Mouse (Mus musculus): ENCODE measurements around the gene Bhlhe41.

The Bhlhe41 gene

DNA sequence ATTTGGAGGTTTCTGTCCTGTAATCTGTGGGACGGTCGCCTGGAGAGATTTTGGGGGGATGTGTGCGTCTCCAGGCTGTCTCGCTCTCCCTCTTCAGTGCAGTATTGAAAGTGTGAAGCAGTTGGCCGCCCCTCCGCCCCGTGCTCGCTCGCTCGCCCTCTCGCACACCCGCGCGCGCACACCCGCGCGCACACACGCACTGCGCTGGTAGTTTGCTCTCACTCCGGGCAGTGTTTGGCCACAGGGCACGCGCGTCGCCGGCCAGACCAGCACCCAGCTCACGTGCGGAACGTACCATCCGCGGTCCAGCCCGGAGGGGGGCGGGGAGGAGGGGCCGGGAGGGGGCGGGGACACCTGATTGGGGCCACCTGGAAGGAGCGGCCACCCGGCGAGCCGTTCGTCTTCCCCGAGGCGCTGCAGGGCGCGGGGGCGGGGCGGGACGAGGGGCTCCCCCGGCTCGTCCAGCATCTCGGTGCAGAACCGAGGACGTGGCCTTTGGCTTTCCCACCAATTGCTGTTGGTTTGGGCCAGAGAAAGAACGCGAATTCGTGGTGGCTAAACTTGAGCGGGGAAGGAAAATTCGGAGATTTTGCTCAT, at the start of gene Bhlhe41:
Bhlhe41 (minus strand) TSS at position 270 of the 597 bp plus-strand sequence.
- DNase-seq: peak; percentile 84 to 85

DNA sequence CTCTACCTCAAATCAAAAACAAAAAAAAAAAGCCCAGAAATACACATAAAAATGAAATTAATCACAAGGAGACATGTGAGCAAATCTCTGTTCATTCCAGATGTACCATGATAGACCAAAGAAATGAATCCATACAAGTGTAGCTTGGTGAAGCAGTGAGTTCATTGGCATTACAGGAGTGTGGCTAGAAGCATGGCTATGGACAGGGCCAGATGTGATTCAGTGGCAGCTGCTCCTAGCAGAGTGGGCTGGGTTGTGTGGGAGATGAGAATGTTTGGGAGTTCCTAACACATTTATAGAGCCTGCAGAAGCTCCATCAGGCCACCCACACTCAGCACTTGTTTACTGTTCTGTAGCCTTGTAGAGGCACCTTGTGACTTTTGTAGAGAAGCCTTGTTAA, 46.9 kb upstream of the Bhlhe41 start:
- DNase-seq: no peak

DNA sequence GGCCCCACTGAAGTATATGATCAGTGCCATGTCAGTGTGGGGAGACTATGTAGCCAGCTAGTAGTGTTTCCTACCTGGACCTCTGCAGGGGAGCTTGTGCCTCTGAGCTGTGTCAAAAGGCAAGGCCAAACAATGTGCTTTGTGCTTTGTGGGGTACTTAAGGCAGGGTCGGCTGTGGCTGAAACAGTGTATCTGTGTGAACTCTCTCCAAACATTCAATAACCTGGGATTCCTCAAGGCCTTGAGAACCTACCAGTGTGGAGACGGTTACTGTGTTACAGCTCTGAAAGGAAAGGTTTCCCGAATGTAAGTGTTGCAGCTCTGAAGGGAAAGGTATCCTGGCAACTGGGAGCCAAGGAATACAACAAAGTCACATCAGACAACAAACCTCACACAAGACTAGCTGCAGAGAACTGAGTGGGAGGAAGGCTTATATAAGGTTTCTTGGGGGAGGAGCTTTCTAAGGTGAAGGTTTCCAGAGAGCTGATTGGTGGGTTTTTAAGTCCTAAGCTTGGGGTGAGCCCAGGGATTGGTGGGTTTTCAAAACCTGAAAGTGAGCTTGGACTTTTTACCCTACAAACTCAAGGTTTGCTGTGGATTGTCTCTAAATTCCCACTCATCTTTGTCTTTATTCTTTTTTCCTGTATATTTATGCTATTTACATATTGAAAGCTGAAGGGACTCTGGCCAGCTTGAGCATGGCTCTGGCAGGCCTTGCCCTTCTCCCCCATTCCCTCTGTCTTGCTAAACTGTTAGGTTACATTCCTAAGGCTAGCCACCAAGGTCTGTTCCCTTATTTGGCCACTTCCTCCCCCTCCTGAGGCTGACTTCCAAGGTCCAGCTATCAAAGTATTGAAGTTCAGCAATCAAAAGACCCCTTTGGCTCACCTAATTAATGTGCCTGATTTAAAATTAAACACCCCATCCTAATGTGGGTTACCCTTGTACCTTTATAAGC, 45.4 kb upstream of the Bhlhe41 start:
- no peak for DNase-seq

DNA sequence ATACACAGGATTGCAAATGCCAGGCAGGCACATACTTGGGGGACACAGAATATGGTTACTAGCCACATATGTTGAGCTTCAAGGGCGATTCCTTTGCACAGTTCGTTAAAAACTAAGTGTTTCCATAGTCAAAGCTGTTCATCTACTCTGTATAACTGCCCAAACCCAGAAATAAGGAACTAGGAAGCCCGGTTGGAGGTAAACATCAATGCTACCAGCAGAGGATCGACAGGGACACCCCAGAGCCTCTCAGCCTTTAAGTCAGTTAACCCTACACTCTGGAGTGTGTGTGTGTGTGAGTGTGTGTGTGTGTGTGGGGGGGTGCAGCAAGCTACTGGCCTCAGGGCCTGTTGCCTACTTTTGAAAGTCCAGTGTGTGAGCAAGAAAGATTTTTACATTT, 44.6 kb upstream of the Bhlhe41 start:
- DNase-seq: no peak

DNA sequence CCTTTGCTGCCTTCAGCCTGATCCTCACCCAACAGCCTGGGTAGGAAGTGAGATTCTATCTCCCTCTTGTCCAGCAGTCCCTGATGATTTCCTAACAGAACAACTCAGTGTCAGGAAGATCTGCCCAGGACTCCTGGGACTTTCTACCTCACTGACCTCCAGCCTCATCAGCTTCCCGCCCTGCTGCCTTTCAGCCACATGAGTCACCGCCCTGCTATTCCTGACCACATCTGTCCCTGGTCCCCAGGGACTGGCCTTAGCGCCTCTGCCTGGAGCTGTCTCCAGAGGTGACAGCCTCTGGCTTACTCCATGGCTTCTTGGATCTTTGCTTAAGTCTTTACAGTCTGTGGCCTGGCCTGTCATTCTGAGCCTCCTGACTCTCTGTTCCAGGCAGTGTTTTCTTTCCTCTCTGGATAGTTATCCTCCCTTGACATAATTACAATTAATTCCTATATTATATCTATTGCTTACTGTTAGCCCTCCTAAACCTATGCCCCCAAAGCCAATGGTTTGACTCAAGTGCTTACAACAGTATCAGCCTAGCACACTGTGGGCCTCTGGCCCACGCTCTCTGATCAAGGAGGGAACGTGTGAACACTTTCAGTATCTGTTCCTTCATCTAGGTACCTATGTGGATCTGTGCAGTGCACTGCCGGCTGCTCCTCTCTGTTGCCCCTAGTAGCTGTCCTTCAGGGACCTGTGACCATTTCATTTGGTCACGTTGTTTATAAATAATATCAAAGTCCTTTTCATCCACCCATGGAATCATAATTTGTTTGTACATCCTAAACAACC, 40.9 kb upstream of the Bhlhe41 start:
- no peak for DNase-seq

DNA sequence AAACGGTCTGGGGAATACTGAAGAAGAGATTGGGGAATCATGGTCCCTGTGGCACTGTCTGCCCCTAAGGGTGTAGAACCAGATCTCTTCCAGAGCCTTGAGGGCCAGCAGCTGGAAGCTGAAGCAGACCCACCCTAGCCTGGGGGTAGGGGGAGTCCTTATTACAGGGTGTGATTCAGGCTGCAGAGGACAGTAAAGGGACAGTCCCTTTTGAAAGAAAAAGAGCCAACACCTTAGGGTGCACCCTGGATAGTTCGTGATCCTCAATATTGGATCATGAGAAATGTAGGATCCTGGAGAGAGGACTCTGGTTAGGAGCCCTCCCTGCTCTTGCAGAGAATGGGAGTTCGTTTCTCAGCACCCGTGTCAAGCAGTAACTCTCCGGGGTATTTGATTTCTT, 39.3 kb upstream of the Bhlhe41 start:
- no peak for DNase-seq

DNA sequence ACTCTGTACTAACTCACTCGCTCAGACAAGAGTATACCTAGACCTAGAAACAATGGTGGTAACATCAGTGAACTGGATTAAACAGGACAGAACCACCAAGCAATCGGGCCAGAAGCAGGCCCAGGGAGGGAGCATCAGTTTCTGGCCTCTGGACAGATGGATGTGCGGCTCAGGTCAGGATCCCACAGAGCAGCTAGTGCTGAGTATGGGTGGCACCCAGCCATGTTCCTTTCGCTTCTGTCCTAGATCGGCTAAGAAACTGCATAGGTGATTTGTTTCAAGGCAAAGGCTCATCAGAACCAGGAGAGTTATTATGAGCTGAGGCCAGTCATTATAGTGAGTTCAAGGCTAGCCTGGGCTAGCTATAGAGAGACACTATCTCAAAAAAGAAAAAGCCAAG, 38.8 kb upstream of the Bhlhe41 start:
- no peak for DNase-seq

DNA sequence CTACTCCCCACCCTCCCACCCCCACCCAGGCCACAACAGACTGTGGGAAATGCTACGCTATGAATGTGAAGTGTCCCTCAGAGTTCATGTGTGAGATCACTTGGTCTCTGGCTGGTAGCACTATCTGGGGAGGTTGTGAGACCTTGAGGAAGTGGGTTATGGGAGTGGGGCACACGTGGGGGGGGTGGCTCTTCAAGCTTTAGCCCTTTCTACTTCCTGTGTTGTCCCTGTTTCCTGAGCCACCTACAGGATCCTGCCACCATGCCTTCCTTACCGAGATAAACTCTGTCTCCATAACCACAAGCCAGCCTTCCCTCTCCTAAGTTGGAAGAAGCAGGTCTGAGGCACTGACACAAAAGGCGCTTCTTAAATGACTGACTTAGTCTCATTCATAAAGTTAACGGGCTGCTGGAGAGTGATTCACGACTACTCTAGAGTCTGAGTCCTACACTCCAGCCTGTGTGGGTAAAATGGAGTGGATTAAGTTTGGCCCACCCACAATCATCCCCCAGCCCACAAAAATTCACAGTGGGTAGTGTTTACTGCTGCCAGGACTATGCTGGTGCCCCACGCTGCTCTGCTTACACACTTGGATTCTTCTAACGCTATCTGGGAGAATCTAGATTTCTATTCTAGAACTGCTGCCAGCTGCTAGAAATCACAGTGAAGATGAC, 29.4 kb upstream of the Bhlhe41 start:
- no peak for DNase-seq

DNA sequence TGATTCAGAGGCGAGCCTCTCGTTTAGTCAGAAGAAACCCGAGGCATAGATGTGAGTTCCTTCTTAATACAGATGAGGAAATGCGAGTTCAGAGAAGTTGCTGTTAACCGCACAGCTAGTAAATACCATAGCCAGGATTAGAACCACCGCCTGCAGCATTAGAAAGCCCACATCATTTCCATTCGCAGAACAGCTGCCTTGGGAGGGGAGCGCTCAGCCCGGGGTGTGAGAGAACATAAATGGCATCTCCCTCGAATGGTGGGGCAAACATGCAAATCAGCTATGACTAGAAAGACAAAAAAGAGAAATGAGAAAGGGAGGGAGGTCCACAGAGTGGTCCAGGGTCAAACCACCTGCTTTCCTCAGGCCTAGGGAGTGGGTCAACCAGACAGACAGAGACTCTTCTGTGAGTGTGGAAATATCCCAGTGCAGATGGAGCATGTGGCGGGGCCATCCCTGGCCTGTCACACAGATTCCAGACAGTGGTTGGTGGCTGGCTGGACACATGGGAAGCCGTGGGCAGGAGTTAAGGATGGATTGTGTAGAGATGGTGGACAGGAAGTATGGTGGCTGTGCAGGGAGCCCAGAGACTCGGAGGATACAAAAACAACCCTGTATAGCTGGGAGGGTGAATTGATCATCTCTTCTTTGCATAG, 28.1 kb upstream of the Bhlhe41 start:
- DNase-seq: peak in 1 of 2 experiments; percentile 15

DNA sequence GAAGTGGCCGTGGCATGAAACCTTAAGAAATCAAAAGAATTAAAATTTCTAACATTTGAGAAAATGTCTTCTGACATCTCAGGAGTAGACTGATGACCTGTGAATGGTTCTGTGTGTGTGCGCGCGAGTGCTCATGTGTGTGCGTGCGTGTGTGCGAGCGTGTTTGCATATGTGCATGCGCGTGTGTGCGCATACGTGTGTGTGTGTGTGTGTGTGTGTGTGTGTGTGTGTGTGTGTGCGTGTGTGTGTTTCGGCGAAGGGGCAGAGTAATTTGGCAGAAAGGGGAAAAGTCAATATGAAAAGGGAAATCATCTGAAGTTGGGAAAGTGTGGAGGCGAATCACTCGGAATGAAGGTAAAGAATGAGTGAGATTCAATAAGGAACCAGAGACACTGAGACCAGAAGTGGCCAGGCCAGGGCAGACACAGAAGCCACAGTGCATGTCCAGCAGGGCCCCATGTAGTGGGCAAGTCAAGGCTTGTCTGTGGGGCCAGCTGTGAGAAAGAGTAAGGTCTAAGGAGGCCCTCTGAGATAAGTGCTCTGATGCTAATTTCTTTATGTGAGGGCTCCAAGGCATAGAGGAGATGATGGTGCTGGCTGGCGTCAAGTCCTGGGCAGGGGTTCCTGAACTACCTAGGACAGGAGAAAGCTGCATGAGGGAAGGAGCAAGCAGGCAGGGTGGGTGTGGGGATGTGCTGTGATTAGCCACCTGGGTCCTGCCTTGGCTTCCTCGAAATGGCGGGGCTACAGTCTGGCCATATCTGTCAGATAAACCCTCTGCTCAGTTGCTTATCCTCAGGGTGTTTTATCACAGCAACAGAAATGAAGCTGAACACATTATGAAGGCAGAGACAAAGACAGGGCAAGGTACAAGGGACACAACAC, 27.3 kb upstream of the Bhlhe41 start:
- DNase-seq: no peak

DNA sequence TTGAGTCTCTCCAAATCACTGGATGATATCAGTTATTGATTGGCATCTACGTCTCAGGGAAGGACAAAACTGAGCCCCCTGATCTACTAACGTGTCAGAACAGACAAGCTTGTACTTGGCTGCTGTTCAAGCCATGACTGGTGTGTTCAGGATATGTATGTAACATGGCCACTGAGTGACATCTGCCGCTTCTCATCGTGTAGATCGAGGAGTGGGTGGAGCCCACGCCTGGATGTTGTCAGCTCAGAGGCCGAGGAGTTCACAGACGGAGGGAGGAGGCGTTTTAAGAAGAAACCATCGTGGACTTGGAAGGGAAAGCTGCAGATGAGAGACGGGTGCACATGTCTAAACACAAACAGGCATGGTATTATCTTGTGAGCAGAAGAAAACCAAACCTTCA, 26.6 kb upstream of the Bhlhe41 start:
- no peak for DNase-seq

DNA sequence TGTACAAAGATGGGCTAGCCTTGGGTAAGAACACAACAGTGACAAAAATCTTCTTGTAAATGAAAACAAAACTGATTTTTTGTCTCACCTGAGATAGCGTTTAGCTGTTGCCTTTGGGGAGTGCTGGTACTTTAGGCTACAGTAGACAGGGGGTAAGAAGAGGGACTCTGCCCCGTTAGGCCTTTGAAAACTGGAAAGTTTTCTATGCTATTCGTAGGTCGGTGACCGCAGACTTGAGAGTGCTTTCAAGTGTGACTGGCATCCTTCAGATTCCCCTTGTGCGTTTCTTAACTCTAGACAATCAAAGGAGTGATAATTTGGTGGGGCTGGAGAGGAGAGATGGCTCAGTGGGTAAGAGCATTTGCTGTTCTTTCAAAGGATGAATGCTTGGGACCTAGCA, 22.4 kb upstream of the Bhlhe41 start:
- DNase-seq: no peak

DNA sequence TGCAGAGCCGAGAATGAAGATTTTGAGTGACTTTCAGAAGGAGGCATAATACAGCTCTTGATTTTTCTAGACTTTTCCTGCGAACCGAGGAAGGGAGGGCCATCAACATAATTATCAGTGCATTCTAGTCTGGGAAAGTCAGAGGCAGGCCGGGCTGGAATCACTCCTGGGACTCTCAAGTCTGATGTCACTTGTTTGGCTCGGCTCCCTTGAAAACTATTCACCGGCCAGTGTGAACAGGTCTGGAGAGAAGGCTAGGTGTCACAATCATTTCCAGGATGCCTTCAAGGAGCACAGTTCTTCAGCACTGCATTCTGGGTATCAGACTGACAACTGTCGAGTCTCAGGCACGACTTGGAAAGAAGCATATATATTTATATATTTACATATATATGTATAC, 20.9 kb upstream of the Bhlhe41 start:
- peak; percentile 23 to 59 for DNase-seq

DNA sequence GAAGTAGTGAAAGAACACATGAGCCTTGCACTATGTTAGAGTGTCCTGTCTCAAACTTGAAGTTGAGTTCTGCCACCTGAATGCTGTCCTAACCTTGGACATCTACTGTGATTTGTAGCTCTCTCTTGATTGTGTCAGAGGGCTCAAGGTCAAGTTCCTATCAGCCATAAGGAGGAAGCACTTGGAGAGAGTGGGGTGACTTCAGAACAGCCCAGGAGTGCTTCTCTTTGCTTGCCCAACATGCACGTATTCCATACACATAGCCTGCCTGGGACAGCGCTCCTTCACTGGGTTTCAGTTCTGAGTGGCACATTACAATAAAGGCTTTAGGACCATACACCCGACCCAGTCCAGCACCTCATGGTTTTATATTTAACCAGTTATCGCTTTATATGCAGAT, 19.7 kb upstream of the Bhlhe41 start:
- DNase-seq: peak in 1 of 2 experiments; percentile 34

DNA sequence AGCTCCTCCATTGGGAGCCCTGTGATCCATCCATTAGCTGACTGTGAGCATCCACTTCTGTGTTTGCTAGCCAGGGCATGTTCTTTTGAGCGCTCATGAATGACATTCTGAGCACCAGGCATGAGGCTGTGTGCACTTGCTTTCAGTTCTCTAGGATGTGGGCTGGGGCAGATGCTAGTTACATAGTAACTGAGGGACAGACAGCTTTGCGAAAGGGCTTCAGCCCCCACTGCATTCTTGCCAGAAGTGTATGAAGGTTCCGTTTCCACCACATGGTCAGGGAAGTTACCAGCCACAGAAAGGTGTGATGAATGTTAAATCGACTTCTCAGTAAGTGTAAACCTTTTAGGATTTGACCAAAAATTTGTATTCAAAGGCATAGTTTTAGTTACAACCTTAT, 18.3 kb upstream of the Bhlhe41 start:
- DNase-seq: no peak

DNA sequence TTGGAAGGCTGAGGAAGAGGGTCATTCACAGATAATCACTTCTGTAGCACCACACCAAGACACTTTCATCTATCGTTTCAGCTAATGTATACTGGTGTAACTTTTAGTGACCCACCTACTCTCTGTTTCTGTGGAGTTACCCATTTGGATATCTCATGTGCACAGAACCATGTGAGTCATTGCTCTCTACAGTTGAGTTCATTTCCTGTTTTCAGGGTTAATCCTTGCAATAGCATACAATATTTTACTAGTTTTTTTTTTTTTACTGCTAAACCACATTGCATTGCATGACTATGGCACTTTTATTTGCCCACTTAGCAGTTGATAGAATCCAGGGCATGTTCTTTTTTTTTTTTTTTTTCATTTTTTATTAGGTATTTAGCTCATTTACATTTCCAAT, 17.7 kb upstream of the Bhlhe41 start:
- DNase-seq: no peak

DNA sequence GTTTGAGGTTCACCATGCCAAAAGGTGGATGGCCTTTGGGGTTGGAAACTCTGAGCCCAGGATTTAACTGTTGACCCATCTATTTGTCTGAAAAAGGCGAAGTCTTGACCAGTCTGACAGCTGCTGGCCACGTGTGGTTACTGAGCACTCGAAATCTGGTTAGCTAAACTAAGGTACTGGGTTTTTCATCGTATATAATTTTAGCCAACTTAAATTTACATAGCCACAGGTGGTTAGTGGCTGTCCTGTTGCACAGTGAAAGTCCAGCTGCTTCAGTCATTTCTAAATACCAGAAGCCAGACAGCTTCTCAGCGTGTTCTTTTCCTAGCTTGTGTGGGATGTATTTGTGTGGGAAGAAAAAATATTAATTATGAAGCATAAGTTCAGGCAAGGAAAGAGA, 15.3 kb upstream of the Bhlhe41 start:
- DNase-seq: no peak

DNA sequence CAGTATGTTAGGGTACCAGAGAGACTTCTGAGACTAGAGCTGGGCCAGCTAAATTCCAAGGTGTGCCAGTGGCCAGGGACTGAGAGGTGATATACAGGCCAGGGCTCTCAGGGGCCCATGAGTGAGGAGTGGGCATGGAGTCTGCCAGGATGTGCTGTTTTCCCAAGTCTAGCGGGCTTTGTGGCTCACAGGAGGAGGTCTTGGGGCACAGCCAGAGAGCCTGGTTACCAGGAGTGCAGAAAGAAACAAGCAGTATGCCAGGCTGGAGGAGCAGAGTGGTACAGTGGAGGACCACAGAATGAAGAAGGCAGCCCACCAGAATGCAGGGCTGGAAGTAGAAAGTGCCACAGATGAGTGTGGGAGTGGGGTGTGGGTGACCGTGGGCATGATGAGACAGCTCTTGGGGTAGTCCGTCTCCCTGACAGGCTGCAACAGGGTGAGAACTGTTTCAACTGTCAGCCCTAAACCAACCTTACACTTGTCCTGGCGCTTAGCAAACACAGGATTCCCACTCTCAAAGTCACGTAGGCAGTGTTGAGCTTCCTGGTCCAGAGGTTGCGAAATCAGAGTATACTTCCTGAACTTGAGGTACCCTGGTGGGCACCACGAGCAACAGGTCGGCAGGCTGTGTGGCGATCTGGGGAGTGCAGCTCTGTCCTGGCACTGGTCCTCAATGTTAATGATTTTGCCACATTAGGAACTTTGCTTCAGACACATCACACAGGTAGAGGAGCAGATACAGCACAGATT, 11.8 kb upstream of the Bhlhe41 start:
- peak in 1 of 2 experiments; percentile 15 for DNase-seq

DNA sequence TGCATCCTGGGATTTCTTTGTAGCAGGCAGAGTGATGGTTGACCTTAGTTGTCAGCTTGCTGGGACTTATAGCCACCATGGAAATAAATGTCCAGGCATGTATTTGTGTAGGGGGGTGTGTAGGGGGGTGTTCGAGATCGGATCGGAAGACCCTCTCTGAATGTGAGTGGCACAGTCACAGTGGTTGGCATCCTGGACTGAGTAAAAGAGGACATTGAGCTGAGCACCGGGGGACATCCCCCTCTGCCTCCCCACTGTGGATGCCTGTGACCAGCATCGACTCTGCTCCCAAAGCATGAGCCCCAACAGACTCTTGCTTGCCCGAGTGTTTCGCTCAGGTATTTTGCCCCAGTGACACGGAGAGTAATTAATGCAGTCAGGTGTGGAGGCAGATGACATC, 8.0 kb upstream of the Bhlhe41 start:
- DNase-seq: no peak

DNA sequence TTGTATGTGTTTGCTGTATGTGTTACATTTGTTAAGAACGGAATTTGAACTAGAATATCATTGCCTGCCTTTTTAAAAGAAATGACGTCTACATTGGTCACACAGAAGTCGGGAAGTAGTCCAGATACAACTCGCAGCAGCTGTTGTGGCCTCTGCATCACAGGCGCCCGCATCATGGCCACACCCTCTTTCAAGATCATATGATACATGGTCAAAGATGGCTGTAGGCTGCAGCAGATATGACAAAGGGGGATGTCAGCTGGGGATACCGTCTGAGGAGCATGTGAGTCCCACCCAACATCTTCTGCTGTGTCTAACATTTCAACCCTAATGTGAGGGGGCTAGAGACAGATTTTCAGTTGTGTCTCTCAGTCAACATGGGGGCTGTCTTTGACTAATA, 6.7 kb upstream of the Bhlhe41 start:
- no peak for DNase-seq

DNA sequence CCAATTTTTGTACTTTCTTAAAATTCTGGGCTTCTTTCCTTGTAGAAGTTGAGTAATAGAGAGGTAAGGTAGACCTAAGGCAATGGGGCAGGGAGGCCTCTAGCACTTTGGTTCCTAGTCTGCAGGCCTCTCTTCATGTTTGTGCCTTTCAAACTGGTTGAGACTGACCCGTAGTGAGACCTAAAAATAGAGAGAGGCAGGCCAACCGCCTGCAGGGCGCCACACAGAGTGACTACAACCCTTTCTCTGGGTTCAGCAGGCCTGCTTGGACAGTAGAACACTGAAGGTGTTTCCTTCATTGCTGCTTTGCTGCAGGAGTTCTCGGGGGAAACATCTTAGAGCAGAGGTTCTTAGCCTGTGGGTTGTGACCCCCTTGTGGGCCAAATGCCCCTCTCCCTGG, 5.6 kb upstream of the Bhlhe41 start:
- no peak for DNase-seq

Measured in lung, adult 18-20 months (tissue).